Mouse (Mus musculus): ENCODE data around the gene Nanos3.

DNA sequence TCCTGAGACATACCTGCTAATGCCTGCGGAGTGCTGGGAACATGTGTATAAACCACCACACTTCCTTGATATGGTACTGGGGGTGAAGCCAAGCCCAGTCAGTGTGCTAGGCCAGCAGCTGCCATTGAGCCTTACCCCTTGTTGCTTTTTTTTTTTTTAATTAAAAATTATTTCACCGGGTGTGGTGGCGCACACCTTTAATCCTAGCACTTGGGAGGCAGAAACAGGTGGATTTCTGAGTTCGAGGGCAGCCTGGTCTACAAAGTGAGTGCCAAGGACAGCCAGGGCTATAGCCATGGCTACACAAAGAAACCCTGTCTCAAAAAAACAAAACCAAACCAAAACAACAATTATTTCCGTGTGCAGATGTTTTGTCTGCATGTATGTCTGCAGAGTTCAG, 20.1 kb upstream of the Nanos3 start:
- TF ChIP-seq CTCF (IDR thresholded peaks at IDR 0.05; ENCODE audit: insufficient read depth, low read length) (no peak), POLR2A (IDR thresholded peaks at IDR 0.05; ENCODE audit: borderline replicate concordance, extremely low read depth, low read depth, low read length) (no peak)

All from lung, adult 2 months (tissue).